Mouse (Mus musculus): ENCODE measurements at regions not wholly inside any gene's neighbourhood (a gene's known extent, or its start where the extent isn't known, plus 50 kb on each side); places are given as distances from the start of the nearest gene placed in this dataset.

GRCm38 (mm10) chr13:93243076-93243475, 50.9 kb upstream of the Tent2 start:
- intact Hi-C loops (cut with DNase I): loop anchor here (1.0 to 10.0 kb wide), 4 partner anchors 91 to 658 kb away; no protein-coding TSS in a partner anchor
- peak; percentile 77 to 89 for DNase-seq

GRCm38 (mm10) chr13:93248711-93249110, 50.7 kb upstream of the Homer1 start:
- intact Hi-C loops (cut with DNase I): loop anchor here (10.0 kb wide), 1 partner anchor 664 kb away; no protein-coding TSS in a partner anchor
- no peak for DNase-seq

Measured in heart, postnatal 14 days (tissue).